Mouse (Mus musculus) stomach, embryonic 14.5 days (tissue): ENCODE results near the gene Map2k2. TPM values are rescaled to one million over a fixed set of nuclear protein-coding genes. Genes with fewer than 3 reads are reported as not detected.

Experiments used
- ATAC-seq: fragments of 200-750 bp; cut with Nextera tagmentation; 2 replicates; pipeline ENCODE4 v1.8.0; 2017; ENCODE audit warnings: low read depth, moderate TSS enrichment; ENCODE audit not compliant: insufficient number of reproducible peaks, insufficient read depth, low FRiP score
- H3K27ac ChIP-seq: fragments of 300-500 bp; sonication (generic); 2 replicates; pipeline ENCODE4 v1.5.1; 2014; ENCODE audit warnings: mild to moderate bottlenecking, low read length, moderate library complexity, mixed read lengths
- H3K27me3 ChIP-seq: fragments of 300-500 bp; sonication (generic); 2 replicates; pipeline ENCODE4 v1.6.1; 2014; ENCODE audit warnings: low read length, control low read depth, mixed read lengths; ENCODE audit not compliant: control insufficient read depth, insufficient read depth
- H3K36me3 ChIP-seq: fragments of 300-500 bp; sonication (generic); 2 replicates; pipeline ENCODE4 v1.6.1; 2014; ENCODE audit warnings: mild to moderate bottlenecking, control low read depth, low read length, moderate library complexity, mixed read lengths; ENCODE audit not compliant: control insufficient read depth, insufficient read depth
- H3K4me1 ChIP-seq: fragments of 300-500 bp; sonication (generic); 2 replicates; pipeline ENCODE4 v1.6.1; 2014; ENCODE audit warnings: low read length, control low read depth, mixed read lengths; ENCODE audit not compliant: control insufficient read depth, insufficient read depth
- H3K4me2 ChIP-seq: fragments of 300-500 bp; sonication (generic); replicated peaks from 2 replicates; pipeline ENCODE4 v1.6.1; 2014; ENCODE audit warnings: low read depth, low read length, control low read depth
- H3K4me3 ChIP-seq: fragments of 300-500 bp; sonication (generic); 2 replicates; pipeline ENCODE4 v1.5.1; 2014; ENCODE audit warnings: low read depth, low read length, control low read depth
- H3K9ac ChIP-seq: fragments of 300-500 bp; sonication (generic); replicated peaks from 2 replicates; pipeline ENCODE4 v1.6.1; 2014; ENCODE audit warnings: low read depth, mild to moderate bottlenecking, control low read depth, low read length, moderate library complexity, mixed read lengths
- H3K9me3 ChIP-seq: fragments of 300-500 bp; sonication (generic); 2 replicates; pipeline ENCODE4 v1.6.1; 2016; ENCODE audit warnings: low read depth, low read length, control low read depth; ENCODE audit not compliant: control insufficient read depth
- WGBS: fragments of 180-500 bp; shearing (Covaris S2); extraction: QIAGEN DNeasy Blood & Tissue Kit; methylation state at CpG from one replicate; pipeline ENCODE4 v1.1.7; 2014; 5-methylcytosine and 5-hydroxymethylcytosine counted together
- polyA plus RNA-seq: library from polyadenylated mRNA; unstranded; fragments of >200 nt; fragmentation: Nextera tagmentation; extraction: Ambion mirVana; gene quantifications from 2 replicates; pipeline ENCODE4 v1.2.1, GENCODE M21; 2014

Map2k2 gene
- polyA plus RNA-seq, 1 experiment from 2014 or later, result 164 TPM

GRCm38 (mm10) chr10:81138131-81138782 is 32.5 kb downstream of the Map2k2 start:
- ATAC-seq, result no peak
- H3K4me3 ChIP-seq, result peak overlapping the region; percentile 94
- WGBS, result 0% methylated on average over 19 of the region's 24 CpGs

GRCm38 (mm10) chr10:81138821-81139528 is 33.3 kb downstream of the Map2k2 start:
- Histone ChIP-seq H3K4me3 (peak overlapping the region; percentile 94), H3K9me3 (no peaks in the 10 kb centered on the region), H3K9ac (peak overlapping the region; percentile 90), H3K36me3 (peaks cover 6% of the 10 kb centered on the region), H3K4me2 (peak overlapping the region; percentile 93), H3K27me3 (peaks cover 4% of the 10 kb centered on the region; the same call in 1 of the 2 replicates), H3K4me1 (peaks cover 49% of the 10 kb centered on the region), H3K27ac (peak overlapping the region; percentile 89; the same call in 1 of the 2 replicates)
- WGBS, result 57% methylated on average over 11 of the region's 11 CpGs
- no peak for ATAC-seq

More at GRCm38 (mm10) chr10:81138131-81138782, 32.5 kb downstream of the Map2k2 start:
- Histone ChIP-seq H3K4me2 (peak overlapping the region; percentile 93), H3K9me3 (no peaks in the 10 kb centered on the region), H3K27ac (peak overlapping the region; percentile 89), H3K36me3 (no peaks in the 10 kb centered on the region; the same call in 1 of the 2 replicates), H3K4me1 (peaks cover 49% of the 10 kb centered on the region), H3K9ac (peak overlapping the region; percentile 90), H3K27me3 (peaks cover 4% of the 10 kb centered on the region; the same call in 1 of the 2 replicates)

- Histone ChIP-seq H3K9me3 (no peaks in the 10 kb centered on the region), H3K4me3 (peak overlapping the region; percentile 94; the same call in 1 of the 2 replicates), H3K4me1 (peaks cover 49% of the 10 kb centered on the region), H3K36me3 (peaks cover 11% of the 10 kb centered on the region), H3K27ac (peak overlapping the region; percentile 56; the same call in 1 of the 2 replicates), H3K9ac (no peak overlapping the region; the same call in 1 of the 2 replicates), H3K27me3 (no peaks in the 10 kb centered on the region; the same call in 1 of the 2 replicates), H3K4me2 (peak overlapping the region; percentile 93)
- WGBS, result 72% methylated on average over 4 of the region's 4 CpGs
- ATAC-seq, result no peak
Observed at GRCm38 (mm10) chr10:81139529-81139846, 33.8 kb downstream of the Map2k2 start.

GRCm38 (mm10) chr10:81140005-81140404 is 34.3 kb downstream of the Map2k2 start:
- peaks cover 47% of the 10 kb centered on the region for H3K4me1 ChIP-seq
- peaks cover 16% of the 10 kb centered on the region for H3K36me3 ChIP-seq
- H3K9ac ChIP-seq, result no peak overlapping the region; the same call in 1 of the 2 replicates
- no peaks in the 10 kb centered on the region for H3K27me3 ChIP-seq
- H3K4me3 ChIP-seq, result peak overlapping the region; percentile 94; the same call in 1 of the 2 replicates
- no peak for ATAC-seq
- WGBS, result 43% methylated on average over 8 of the region's 8 CpGs
- peak overlapping the region; percentile 56 for H3K27ac ChIP-seq
- peak overlapping the region; percentile 93 for H3K4me2 ChIP-seq
- no peaks in the 10 kb centered on the region for H3K9me3 ChIP-seq

- Histone ChIP-seq H3K9me3 (no peaks in the 10 kb centered on the region), H3K36me3 (peaks cover 25% of the 10 kb centered on the region), H3K4me3 (peak overlapping the region; percentile 94), H3K9ac (0 out of 2 replicates have a peak overlapping the region, but pooled peaks have one; percentile 11), H3K27ac (peak overlapping the region; percentile 56; the same call in 1 of the 2 replicates), H3K27me3 (no peaks in the 10 kb centered on the region), H3K4me2 (peak overlapping the region; percentile 93), H3K4me1 (peaks cover 39% of the 10 kb centered on the region)
- 42% methylated on average over 10 of the region's 10 CpGs for WGBS
- no peak for ATAC-seq
Observed at GRCm38 (mm10) chr10:81140717-81141454, 35.2 kb downstream of the Map2k2 start.

- no peaks in the 10 kb centered on the region for H3K27me3 ChIP-seq
- 68% methylated on average over 7 of the region's 7 CpGs for WGBS
- no peak overlapping the region for H3K4me3 ChIP-seq
- no peak overlapping the region for H3K9ac ChIP-seq
- H3K9me3 ChIP-seq, result no peaks in the 10 kb centered on the region
- no peak for ATAC-seq
- H3K27ac ChIP-seq, result peak overlapping the region; percentile 56; the same call in 1 of the 2 replicates
- H3K36me3 ChIP-seq, result peaks cover 32% of the 10 kb centered on the region
- H3K4me2 ChIP-seq, result peak overlapping the region; percentile 93; the same call in 1 of the 2 replicates
- peaks cover 42% of the 10 kb centered on the region for H3K4me1 ChIP-seq
Observed at GRCm38 (mm10) chr10:81141455-81142210, 35.9 kb downstream of the Map2k2 start.

GRCm38 (mm10) chr10:81142551-81142981 is 36.9 kb downstream of the Map2k2 start:
- Histone ChIP-seq H3K4me1 (peaks cover 44% of the 10 kb centered on the region), H3K27me3 (no peaks in the 10 kb centered on the region), H3K27ac (peak overlapping the region; percentile 44; the same call in 1 of the 2 replicates), H3K36me3 (peaks cover 41% of the 10 kb centered on the region), H3K4me3 (no peak overlapping the region), H3K4me2 (no peak overlapping the region), H3K9me3 (no peaks in the 10 kb centered on the region), H3K9ac (no peak overlapping the region)
- no peak for ATAC-seq
- 75% methylated on average over 5 of the region's 5 CpGs for WGBS
